Mouse (Mus musculus) spleen, postnatal 4 days (tissue): ENCODE data around the gene Smg6.

ENCODE experiments used
- DNase-seq, 2 experiments: peaks; one replicate each; pipeline ENCODE4 v3.0.0; 2022; ENCODE audit warnings: low spot score in 2 of 2

Smg6 gene

GRCm38 (mm10) chr11:75108909-75109308 is 183.3 kb downstream of the Smg6 start:
- no peak for DNase-seq

- DNase-seq, result no peak
Observed at GRCm38 (mm10) chr11:75116379-75116778, 190.8 kb downstream of the Smg6 start.

- no peak for DNase-seq
Observed at GRCm38 (mm10) chr11:75118141-75118540, 192.5 kb downstream of the Smg6 start.

GRCm38 (mm10) chr11:75119298-75119697 is 193.7 kb downstream of the Smg6 start:
- DNase-seq, result no peak

GRCm38 (mm10) chr11:75119841-75120240 is 194.2 kb downstream of the Smg6 start:
- no peak for DNase-seq

- DNase-seq, result no peak
Observed at GRCm38 (mm10) chr11:75121348-75121747, 195.7 kb downstream of the Smg6 start.

GRCm38 (mm10) chr11:75124406-75124805 is 198.8 kb downstream of the Smg6 start:
- no peak for DNase-seq

- DNase-seq, result no peak
Observed at GRCm38 (mm10) chr11:75126384-75126783, 200.8 kb downstream of the Smg6 start.

- DNase-seq, result no peak
Observed at GRCm38 (mm10) chr11:75129481-75129880, 203.9 kb downstream of the Smg6 start.

GRCm38 (mm10) chr11:75131300-75131699 is 205.7 kb downstream of the Smg6 start:
- DNase-seq, result no peak

- DNase-seq, result no peak
Observed at GRCm38 (mm10) chr11:75132278-75132677, 206.7 kb downstream of the Smg6 start.

GRCm38 (mm10) chr11:75133391-75133790 is 207.8 kb downstream of the Smg6 start:
- no peak for DNase-seq

GRCm38 (mm10) chr11:75133951-75134350 is 208.3 kb downstream of the Smg6 start:
- no peak for DNase-seq

GRCm38 (mm10) chr11:75134485-75135068 is 209.0 kb downstream of the Smg6 start:
- no peak for DNase-seq

GRCm38 (mm10) chr11:75135358-75135757 is 209.7 kb downstream of the Smg6 start:
- DNase-seq, result no peak

- DNase-seq, result no peak
Observed at GRCm38 (mm10) chr11:75136666-75137398, 211.2 kb downstream of the Smg6 start.

- no peak for DNase-seq
Observed at GRCm38 (mm10) chr11:75139122-75139963, 213.7 kb downstream of the Smg6 start.

- DNase-seq, result no peak
Observed at GRCm38 (mm10) chr11:75140431-75140830, 214.8 kb downstream of the Smg6 start.

GRCm38 (mm10) chr11:75141038-75141437 is 215.4 kb downstream of the Smg6 start:
- DNase-seq, result no peak

GRCm38 (mm10) chr11:75141913-75142312 is 216.3 kb downstream of the Smg6 start:
- no peak for DNase-seq

- no peak for DNase-seq
Observed at GRCm38 (mm10) chr11:75142749-75143148, 217.1 kb downstream of the Smg6 start.

GRCm38 (mm10) chr11:75145841-75146240 is 220.2 kb downstream of the Smg6 start:
- no peak for DNase-seq
